Mouse (Mus musculus): ENCODE data around the gene Gm266. TPM values are rescaled to one million over a fixed set of nuclear protein-coding genes. Genes with fewer than 3 reads are reported as not detected.
A peak's percentile ranks its signal among the peaks of the same experiment; 100 is the strongest.

Gene Gm266
- polyA plus RNA-seq, 1 experiment, result 7.4 TPM

- DNase-seq (ENCODE audit: extremely low spot score in 1 of 2, low spot score in 1 of 2), result no peak
Measured at GRCm38 (mm10) chr12:111438850-111439249, 46.8 kb downstream of the Gm266 start.

GRCm38 (mm10) chr12:111437222-111437900 lies 48.3 kb downstream of the Gm266 start:
- DNase-seq (ENCODE audit: extremely low spot score in 1 of 2, low spot score in 1 of 2), result no peak

- peak; percentile 31 to 58 for DNase-seq (ENCODE audit: extremely low spot score in 1 of 2, low spot score in 1 of 2)
Measured at GRCm38 (mm10) chr12:111436640-111437039, 49.0 kb downstream of the Gm266 start.

- DNase-seq (ENCODE audit: extremely low spot score in 1 of 2, low spot score in 1 of 2), result peak in 1 of 2 experiments; percentile 36
Measured at GRCm38 (mm10) chr12:111436170-111436569, 49.5 kb downstream of the Gm266 start.

DNA sequence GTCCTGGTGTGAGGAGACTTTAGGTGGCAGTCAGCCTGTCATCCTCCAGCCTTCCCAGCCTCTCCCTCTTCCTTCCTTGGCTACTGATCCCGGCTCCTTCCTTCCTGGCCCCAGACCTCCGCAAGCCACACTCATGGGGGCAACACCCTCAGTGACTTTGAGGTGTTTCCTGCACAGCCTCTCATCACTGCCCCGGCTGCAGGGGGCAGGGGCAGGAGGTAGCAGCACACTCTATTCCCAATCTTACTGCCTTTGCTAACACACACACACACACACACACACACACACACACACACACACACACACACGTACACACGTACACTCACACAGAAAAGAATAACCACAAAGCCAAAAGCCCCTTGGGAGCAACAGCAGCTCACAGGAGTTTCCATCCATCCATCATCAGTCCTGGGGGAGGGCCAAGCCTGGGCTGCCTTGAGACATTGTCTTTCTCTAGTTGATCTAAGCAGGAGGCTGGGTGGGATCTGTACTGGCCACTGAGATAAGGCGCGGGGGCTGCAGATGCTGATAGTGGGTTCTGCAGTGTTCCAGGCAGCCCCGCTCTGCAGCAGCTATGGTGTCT lies 50.8 kb downstream of the Gm266 start:
- DNase-seq (ENCODE audit: extremely low spot score in 1 of 2, low spot score in 1 of 2), result no peak

Other genes with a start within 250 kb of the Gm266 start
- gene Amn, start 214.7 kb downstream of the Gm266 start, polyA plus RNA-seq (2012; rRNA removed), result 11.3 and 15.5 TPM in 2 replicates
- gene Cdc42bpb, start 108.1 kb downstream of the Gm266 start, polyA plus RNA-seq (2012; rRNA removed), result 175 and 184 TPM in 2 replicates
- 23.2 and 24.5 TPM in 2 replicates for gene Lbhd2, start 79.0 kb downstream of the Gm266 start, polyA plus RNA-seq (2012; rRNA removed)
- gene Exoc3l4, start 68.8 kb downstream of the Gm266 start, polyA plus RNA-seq (2012; rRNA removed), result 3.8 and 4.8 TPM in 2 replicates
- 1.0 and 1.5 TPM in 2 replicates for gene Tnfaip2, start 43.4 kb downstream of the Gm266 start, polyA plus RNA-seq (2012; rRNA removed)
- 150 and 178 TPM in 2 replicates for gene Eif5, start 52.2 kb upstream of the Gm266 start, polyA plus RNA-seq (2012; rRNA removed)
- 78.7 and 81.9 TPM in 2 replicates for gene Mark3, start 88.7 kb upstream of the Gm266 start, polyA plus RNA-seq (2012; rRNA removed)
- 3,871 and 4,147 TPM in 2 replicates for gene Ckb, start 186.5 kb upstream of the Gm266 start, polyA plus RNA-seq (2012; rRNA removed)
- 21.0 and 21.9 TPM in 2 replicates for gene Trmt61a, start 192.3 kb upstream of the Gm266 start, polyA plus RNA-seq (2012; rRNA removed)
- 54.7 and 55.0 TPM in 2 replicates for gene Bag5, start 227.4 kb upstream of the Gm266 start, polyA plus RNA-seq (2012; rRNA removed)
- gene Apopt1, start 227.4 kb upstream of the Gm266 start, polyA plus RNA-seq (2012; rRNA removed), result 50.6 and 53.8 TPM in 2 replicates

Data from frontal cortex, adult 2 months (tissue).